Mouse (Mus musculus): ENCODE measurements around the gene Ank3.

Gene Ank3

DNA sequence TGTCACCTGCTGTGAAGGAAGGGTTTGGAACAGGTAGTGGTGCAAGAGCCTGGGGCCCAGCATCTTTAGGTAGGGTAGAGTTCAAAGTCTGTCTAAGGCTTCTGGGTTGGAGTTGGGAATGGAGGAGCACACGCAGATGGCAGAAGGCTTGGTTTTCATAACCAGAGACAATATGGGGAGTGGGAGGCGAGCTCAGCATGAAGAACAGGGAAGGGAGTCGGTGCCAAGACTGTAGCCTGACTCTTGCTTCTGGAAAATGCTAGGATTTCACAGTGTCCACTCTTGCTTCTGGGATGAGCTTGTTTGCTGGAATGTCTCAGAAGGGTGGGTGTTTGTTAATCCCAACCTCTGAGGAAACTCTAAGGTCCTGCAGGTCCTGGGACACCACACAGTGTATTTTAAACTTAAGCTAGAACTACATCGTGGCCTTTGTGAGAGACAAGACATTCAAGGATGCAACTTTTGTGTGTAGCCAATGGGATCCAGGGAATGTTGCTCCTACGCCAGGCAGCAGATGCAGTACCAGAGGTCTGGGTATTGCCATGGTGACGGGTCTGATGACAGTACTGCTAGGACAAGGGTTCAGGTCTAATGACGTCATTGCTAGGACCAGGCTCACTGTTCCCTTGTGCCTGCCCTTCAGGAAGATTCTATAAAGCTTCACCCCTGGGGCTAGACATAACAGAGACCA lies 222.3 kb downstream of the Ank3 start:
- no peak for DNase-seq (ENCODE audit: low read depth)

DNA sequence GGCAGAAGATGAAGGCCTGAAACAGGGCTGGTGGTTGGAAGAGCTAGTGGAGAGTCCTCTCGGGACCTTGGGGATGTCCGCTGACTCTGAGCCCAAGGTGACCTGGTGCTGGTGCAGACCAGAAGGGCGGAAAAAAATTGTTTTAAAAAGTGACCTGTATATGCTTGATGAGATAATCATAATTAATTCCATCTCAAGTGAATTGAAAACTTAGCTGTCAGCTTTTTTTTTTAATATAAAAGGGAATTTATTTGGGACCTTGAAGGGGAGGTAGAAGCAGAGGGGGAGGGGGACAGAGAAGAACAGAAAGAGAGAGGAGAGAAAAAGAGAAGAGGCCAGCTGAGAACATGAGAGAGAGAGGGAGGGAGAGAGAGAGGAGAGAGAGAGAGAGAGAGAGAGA lies 229.2 kb downstream of the Ank3 start:
- no peak for DNase-seq (ENCODE audit: low read depth)

DNA sequence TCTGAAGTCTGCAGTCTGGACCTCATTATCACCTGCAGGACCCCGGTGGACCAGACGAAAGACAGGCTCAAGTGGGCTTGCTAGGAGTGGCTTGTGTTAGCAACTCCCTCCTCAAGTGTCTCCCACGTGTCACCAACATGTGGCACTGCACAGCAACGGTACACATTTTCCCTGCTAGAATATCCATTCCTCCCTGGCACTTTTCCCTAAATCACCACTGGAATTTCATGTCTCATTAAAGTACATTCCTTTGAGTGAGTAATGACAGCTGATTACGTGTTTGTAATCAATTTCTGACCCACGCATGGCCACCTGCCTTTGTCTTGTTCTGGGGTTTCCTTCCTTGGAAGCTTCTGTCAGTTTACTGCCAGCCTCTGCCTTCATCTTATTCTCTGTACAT lies 230.2 kb downstream of the Ank3 start:
- DNase-seq (ENCODE audit: low read depth), result no peak

DNA sequence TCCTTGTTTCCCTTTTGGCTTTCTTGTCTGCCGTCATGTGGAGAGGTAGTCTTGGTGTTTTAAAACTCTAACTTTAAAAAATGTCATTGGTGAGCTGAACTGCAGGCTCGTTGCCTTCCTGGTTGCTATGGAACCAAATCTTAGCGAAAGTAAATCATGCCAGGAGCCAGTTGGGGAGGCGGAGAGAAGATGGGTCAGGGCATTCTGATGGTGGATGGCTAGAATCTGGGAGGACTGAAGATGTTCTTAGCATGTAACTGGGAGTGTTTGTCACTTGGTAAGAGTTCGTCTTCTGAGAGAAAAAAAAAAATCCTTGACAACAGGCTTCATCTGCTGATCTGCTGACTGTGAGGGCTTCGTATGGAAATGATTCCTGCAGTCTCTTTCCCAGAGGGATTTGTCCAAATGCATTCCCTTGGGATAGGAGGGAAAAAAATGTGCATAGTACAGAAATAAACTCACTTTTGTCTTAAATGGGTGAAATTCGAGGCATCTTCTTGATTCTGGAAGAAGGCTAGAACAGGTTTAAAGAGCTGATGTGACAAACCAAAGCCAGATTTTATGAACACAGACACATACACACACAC lies 232.3 kb downstream of the Ank3 start:
- DNase-seq (ENCODE audit: low read depth), result no peak

DNA sequence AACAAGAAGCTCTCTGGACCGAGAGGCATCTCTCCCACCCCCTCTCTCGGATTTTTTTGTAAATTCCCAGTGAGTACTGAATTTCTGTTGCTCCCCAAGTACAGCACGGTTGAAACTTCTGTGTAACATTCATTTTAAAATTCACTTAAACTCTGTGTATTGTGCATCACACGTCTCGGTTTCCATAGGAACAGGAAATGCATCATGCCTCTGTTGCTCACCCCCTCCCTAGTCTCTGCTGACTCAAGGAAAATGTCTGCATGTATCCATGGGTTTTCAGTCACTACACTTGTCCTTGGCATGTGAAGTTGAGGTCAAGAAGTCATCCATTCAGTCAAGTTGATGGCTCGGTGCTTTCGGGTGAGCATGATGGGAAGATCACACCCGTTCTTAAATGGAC lies 234.3 kb downstream of the Ank3 start:
- no peak for DNase-seq (ENCODE audit: low read depth)

DNA sequence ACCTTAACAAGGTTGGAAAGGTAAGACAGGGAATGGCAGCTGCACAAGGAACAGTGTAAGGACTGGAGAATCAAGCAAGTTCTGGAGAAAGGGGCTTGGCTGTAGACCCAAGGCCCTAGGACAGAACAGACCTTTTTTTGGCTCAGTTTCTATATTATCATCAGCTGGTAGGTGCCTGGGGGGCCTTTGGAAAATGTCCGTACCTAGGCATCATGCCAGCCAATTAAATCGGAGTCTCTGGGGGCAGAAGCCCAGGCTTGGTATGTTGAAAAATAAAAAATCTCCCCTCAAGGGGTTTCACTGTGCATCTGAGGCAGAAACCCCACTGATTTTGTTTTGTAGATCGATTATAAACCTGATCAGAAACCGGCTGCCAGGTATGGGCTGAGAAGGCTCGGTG lies 236.3 kb downstream of the Ank3 start:
- no peak for DNase-seq (ENCODE audit: low read depth)

DNA sequence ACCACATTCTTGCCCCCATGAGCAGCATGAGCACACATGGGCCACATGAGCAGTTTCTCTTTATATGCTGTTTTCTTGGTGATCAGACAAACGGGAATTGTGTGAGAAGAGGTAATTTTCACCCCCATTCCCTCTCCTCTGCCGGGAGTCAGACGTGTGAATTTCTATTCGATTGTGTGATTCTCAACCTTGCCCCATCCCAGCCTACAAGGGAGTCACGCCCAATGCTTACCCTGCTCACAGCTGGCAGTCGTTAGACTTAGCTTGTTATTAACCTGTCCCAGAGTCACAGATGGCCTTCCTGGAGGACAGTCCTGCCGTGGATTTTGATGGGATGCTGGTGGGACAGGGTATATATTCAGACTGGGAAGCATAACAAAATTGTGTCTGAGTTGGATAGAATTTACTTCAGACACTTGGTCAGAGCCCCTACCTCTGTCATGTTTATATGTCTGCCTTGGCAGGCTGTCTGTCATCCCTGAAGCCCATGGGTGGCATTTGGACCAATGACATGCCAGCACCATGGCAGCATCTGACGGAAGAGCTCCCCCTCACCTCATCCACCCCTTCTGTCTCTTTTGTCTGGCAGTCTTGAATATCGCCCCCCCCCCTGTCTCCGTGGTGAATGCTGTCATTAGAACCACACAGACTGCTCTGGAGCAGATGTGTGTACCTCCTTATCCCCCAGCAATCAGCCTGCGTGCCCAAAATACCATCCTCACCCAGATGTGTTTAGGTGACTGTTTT lies 237.5 kb downstream of the Ank3 start:
- no peak for DNase-seq (ENCODE audit: low read depth)

DNA sequence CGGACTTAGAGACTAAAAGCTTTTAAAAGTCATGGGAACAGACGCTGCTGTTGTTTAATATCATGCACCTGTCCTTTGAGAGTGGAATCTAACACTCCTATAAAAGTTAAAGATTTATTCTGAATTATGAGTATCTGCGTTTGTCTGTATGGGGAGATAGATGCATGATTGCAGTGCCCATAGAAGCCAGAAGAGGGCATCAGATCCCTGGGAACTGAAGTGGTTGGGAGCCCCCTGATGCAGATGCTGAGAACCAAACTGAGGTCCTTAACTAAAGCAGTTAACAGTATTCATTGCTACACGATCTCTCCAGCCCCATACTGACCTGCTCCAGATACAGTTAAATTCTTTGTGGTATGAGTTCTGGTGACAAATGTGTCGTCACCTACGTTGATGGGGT lies 240.6 kb downstream of the Ank3 start:
- no peak for DNase-seq (ENCODE audit: low read depth)

DNA sequence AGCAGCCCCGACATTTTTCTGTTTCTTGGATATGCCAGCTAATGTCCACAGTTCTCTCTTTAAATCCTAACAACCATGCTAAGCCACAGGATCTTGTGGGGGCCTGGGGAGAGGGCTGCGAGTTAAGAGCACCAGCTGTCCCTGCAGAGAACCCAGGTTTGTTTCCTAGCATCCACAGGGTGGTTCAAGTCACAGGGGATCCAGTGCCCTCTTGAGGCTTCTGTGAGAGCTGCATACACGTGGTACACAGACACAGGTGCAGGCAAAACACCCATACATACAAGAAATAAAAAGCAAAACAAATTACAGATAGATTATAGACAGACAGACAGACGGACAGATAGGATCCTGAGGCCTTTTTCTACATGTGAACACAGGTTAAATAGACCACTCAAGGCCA lies 242.0 kb downstream of the Ank3 start:
- DNase-seq (ENCODE audit: low read depth), result no peak

DNA sequence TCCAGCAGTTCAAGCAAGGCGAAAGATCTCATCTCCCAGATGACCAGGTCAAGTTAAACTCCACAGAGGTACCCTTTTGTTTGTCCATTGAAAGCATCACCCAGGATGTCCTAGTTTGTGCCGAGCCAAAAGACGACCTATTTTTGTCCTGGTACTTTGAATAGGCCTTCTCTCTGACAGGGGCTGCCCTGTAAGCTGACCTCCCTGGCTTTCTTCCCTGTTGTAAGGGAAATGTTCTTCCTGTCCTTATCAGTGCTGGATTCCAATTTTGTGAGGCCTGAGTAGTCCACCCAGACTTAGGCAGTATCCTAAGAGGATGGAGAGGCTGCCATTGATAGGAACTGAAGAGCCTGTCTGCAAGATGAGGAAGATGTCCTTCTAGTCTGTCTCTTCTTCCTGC lies 244.9 kb downstream of the Ank3 start:
- DNase-seq (ENCODE audit: low read depth), result no peak

DNA sequence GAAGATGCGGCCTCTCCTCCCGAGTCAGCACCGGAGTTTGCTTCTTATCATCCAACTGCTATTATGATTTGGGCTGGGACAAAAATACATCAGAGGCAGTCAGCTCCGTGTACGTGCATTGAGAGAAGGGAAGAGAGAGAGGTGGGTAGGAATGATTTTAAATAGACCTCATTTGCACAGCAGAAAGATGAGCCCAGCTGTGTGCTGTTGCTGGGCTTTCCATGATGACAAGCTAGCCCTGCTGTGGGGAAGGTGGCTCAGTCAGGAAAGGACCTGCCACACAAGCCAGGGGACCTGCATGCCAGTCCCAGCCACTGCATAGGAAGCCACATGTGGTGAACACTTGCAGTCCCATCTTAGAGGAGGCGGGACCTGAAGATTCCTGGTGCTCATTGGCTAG lies 245.4 kb downstream of the Ank3 start:
- no peak for DNase-seq (ENCODE audit: low read depth)

DNA sequence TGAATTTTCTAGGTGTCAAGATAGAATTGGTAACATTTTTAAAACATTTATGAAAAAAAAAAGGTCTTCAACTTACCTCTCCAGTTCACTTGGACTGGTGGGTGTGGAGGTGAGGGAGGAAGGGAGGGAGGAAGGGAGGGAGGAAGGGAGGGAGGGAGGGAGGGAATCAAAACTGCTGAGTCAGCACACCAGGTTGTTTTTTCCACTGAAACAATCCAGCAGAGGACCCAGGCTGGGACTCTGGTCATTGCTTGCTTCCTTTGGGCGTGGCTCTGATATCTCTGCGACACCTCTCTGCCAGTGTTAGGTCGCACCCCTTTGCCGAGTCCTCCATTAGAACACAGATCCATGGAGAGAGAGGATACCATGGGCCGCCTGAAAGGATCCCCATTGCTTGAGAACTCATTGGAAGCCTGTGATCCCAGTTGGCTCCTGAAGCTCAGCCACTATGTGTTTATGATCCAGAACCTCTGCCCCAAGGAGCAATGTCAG lies 246.8 kb downstream of the Ank3 start:
- no peak for DNase-seq (ENCODE audit: low read depth)

DNA sequence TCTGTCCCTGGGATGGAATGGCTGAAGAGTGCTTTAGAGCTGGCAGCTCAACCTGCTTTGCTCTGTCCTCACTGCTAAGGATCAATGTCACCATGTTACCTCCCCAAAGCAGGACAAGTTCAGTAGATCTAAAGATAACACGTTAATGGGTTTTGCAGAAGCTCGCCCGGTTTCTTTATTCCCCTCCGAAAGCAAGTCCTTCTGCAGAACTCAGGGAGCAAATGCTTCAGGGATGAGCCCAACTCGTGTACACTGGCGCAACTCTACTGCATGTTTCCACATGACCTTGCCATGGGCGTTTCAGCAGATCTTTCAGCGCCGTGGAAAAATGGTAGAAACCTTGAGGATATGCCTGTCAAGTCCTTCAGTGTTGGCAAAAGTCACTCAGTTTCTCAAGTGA lies 247.4 kb downstream of the Ank3 start:
- DNase-seq (ENCODE audit: low read depth), result no peak

DNA sequence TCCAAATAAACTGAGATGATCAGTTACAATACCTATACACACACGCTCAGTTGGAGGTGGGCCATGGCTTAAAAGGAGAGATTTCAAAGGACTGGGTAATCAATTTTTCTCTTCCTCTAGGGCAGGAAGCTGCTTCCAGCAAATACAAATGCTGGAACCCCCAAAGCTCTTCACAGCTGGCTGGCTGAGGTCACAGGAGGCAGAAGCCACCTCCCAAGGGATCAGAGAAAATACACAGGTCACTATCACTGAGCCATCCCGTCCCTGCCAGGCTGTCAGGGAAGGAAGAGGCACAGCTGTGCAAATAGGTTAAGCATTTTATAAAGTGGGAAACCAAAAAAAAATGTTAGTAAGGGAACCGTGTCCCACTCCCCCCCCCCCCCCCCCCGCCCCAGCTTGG lies 251.5 kb downstream of the Ank3 start:
- no peak for DNase-seq (ENCODE audit: low read depth)

DNA sequence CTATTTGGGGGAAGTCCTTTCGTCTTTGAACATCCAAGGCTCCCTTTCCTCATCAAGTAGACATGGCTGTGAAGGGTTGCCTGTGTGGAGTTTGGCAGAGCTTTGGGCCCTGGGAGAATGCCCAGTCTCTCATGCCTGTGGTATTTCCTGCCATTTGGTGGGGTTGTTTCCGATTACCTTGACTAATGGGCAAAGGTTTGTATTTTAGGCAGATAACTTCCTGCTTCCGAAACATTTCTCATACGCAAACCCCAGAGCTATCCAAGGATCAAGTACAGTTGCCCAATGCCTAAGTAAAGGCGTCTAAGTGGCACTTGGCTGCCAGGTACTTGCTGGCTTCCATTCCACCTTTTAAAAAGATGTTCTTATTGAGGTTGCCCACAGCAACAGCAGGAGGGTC lies 254.1 kb downstream of the Ank3 start:
- no peak for DNase-seq (ENCODE audit: low read depth)

DNA sequence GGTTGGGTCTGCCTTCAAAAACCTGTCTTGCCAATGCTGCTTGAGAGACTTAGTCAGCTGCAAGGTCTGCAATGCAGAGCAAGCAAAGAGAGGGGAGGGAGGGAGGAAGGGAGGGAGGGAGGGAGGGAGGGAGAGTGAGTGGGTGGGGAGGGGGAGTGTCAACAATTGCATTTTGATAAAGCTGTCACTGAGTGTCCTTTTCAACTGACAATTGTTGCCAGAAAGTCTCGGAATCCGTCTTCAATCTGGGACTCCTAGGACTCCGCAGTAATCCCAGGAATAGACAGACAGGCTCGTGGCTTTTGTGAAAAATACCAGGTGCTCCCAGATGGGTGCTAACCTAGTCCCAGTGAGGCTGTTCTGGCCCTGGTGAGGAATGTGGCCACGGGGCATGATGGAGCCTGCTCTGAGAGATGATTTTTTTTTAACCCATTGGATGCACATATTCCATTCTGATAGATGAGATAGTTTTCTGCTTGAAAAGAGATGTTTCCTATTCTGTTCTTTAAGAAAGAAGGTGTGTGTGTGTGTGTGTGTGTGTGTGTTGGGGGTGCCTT lies 254.6 kb downstream of the Ank3 start:
- DNase-seq (ENCODE audit: low read depth), result no peak

DNA sequence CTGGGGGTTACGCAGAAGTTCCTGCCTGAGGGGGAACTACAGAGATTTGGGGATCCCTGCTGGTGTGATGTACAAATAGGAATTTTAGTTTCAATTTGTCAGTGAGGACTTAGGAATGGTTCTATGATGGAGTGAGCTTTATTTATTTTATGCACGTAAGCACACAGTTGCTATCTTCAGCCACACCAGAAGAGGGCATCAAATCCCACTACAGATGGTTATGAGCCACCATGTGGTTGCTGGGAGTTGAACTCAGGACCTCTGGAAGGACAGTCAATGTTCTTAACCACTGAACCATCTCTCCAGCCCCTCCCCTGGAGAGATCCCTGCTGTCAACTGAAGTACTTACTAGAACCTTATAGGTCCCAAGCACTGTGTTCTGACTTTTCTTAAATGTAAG lies 255.6 kb downstream of the Ank3 start:
- no peak for DNase-seq (ENCODE audit: low read depth)

DNA sequence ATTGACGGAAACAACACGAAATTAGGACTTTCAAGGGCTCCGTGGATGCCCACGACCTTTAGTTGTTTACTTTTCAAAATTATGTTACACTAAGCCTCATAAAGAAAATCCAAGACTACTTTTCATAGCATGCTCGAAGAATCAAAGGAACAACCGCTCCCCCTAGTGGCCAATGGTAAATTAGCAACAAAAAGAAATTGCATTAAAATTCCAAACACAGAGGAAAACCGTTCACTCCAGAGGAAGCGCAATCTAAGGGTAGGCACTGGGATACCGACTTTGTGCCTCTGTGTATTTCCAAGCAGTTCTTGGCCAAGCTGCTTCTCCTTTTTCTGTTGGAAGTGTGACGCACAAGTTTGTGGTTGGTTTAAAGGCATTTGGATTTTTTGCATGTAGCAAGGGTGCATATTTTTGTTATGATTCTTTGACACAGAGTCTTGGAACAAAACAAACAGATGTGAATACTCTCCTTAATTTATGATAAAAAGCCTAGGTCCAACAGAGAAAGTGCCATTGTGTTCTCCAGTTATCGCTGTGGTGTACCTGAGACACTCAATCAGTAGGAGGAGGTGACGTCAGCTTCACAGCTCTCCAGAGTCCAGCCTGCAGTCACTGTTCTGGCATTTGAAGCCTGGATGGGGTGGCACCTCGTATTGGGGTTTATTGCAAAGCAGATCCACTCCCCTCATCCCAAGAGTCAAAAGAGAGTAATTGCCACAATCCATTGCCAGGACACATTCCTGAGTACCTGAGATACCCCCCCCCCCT lies 256.5 kb downstream of the Ank3 start:
- peak; percentile 16 for DNase-seq (ENCODE audit: low read depth)

DNA sequence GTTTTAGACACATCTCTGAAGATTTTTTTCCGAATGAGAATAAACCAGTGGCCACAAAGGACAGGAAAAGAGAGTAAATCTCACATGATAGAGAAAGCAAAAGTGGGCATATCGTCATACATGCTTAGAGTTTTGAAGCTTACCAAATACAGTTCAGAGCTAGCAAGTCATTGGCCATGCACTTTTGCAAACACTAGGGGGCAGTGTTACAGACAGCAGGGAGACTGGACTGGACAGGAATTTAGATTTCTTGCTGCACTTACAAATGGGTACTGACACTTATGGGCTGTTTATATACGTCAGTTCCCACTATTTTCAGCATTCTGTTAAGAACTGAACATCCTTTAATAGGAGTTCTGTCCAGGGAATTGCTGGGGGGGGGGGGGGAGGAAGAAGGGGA lies 257.7 kb downstream of the Ank3 start:
- peak; percentile 15 for DNase-seq (ENCODE audit: low read depth)

DNA sequence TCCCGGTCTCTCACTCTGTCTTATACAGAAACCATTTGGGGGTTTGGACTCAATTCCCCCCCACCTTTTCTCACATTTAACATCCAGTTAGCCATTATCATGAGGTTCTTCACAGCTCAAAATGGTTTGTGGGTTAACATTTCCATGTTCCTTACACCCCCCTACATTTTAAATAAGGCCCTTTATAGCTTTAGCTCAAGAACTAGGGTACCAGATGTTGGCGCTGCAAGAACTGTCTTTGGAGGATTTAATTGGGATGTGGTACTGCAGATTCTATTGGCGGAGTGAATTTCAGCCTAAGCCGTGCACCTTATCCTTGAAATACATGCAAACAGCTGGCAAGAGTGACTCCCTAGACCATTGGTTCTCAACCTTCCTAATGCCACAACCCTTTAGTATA lies 261.2 kb downstream of the Ank3 start:
- DNase-seq (ENCODE audit: low read depth), result no peak

DNA sequence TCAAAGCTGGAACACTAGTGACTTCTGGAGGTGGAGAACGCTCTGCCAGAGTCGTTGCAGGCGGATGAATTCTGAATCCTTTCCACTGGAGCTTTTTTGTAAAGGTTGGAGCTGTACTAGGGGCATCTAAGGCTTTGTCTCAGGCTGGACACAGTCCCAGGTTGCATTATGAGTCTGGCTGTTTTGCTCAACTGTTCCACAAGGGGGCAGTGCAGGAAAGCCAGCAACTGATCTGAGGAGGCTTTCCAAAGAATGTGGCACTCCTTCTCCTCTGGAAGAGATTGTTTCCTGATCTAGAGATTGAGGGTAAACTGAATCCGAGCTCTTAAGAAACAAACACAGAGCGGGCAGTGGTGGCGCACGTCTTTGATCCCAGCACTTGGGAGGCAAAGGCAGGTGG lies 263.8 kb downstream of the Ank3 start:
- DNase-seq (ENCODE audit: low read depth), result peak; percentile 6

DNA sequence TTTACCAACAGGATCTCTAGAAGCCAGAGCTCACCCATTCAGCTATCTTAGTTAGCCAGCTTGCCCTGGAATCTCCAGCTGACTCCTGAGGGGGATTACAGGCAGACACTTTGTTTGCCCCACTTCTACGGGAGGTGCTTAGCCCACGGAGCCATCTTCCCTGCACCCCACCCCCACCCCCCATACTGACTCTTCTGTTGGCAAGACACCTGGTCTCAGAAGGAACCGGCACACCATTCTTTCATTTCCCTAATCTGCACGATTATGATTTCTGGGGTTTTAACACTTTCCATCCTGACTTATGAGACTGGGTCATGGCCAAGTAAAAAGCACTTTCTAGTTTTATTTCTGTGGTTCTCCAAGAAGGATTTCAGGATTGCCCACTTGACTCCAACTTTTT lies 268.9 kb downstream of the Ank3 start:
- DNase-seq (ENCODE audit: low read depth), result no peak
